Mouse (Mus musculus): Measurements from ENCODE around the gene Card19.
A peak's percentile ranks its signal among the peaks of the same experiment; 100 is the strongest.

Gene Card19

GRCm38 (mm10) chr13:49215504-49216219 is at the start of gene Card19:
Gene Card19, minus strand, starts transcription at chr13:49216037.
- peak; percentile 94 for DNase-seq (ENCODE audit: low spot score)

GRCm38 (mm10) chr13:49260036-49260722 is 44.3 kb upstream of the Card19 start:
- DNase-seq (ENCODE audit: low spot score) = no peak

- DNase-seq (ENCODE audit: low spot score) = no peak
Measured at GRCm38 (mm10) chr13:49257819-49258313, 42.0 kb upstream of the Card19 start.

GRCm38 (mm10) chr13:49252746-49253145 is 36.9 kb upstream of the Card19 start:
- DNase-seq (ENCODE audit: low spot score) = no peak

- no peak for DNase-seq (ENCODE audit: low spot score)
Measured at GRCm38 (mm10) chr13:49252113-49252512, 36.3 kb upstream of the Card19 start.

- no peak for DNase-seq (ENCODE audit: low spot score)
Measured at GRCm38 (mm10) chr13:49250716-49251517, 35.1 kb upstream of the Card19 start.

GRCm38 (mm10) chr13:49249634-49250033 is 33.8 kb upstream of the Card19 start:
- no peak for DNase-seq (ENCODE audit: low spot score)

- no peak for DNase-seq (ENCODE audit: low spot score)
Measured at GRCm38 (mm10) chr13:49248923-49249322, 33.1 kb upstream of the Card19 start.

- no peak for DNase-seq (ENCODE audit: low spot score)
Measured at GRCm38 (mm10) chr13:49248467-49248862, 32.6 kb upstream of the Card19 start, which contains the start of gene Susd3. Gene Susd3, minus strand, starts transcription at chr13:49248706.

GRCm38 (mm10) chr13:49247740-49248466 is 32.1 kb upstream of the Card19 start:
- peak; percentile 24 for DNase-seq (ENCODE audit: low spot score)

GRCm38 (mm10) chr13:49247232-49247739 is 31.4 kb upstream of the Card19 start:
- no peak for DNase-seq (ENCODE audit: low spot score)

- DNase-seq (ENCODE audit: low spot score) = no peak
Measured at GRCm38 (mm10) chr13:49246626-49247025, 30.8 kb upstream of the Card19 start.

GRCm38 (mm10) chr13:49246011-49246410 is 30.2 kb upstream of the Card19 start:
- DNase-seq (ENCODE audit: low spot score) = no peak

- DNase-seq (ENCODE audit: low spot score) = no peak
Measured at GRCm38 (mm10) chr13:49245251-49245650, 29.4 kb upstream of the Card19 start.

- no peak for DNase-seq (ENCODE audit: low spot score)
Measured at GRCm38 (mm10) chr13:49243492-49243891, 27.7 kb upstream of the Card19 start.

- DNase-seq (ENCODE audit: low spot score) = peak; percentile 13
Measured at GRCm38 (mm10) chr13:49242321-49243065, 26.7 kb upstream of the Card19 start.

GRCm38 (mm10) chr13:49238737-49239136 is 22.9 kb upstream of the Card19 start:
- no peak for DNase-seq (ENCODE audit: low spot score)

GRCm38 (mm10) chr13:49237617-49238016 is 21.8 kb upstream of the Card19 start:
- no peak for DNase-seq (ENCODE audit: low spot score)

GRCm38 (mm10) chr13:49234711-49235110 is 18.9 kb upstream of the Card19 start:
- no peak for DNase-seq (ENCODE audit: low spot score)

- no peak for DNase-seq (ENCODE audit: low spot score)
Measured at GRCm38 (mm10) chr13:49233792-49234572, 18.1 kb upstream of the Card19 start.
